Mouse (Mus musculus) forebrain, embryonic 12.5 days (tissue): ENCODE measurements at regions not wholly inside any gene's neighbourhood (a gene's known extent, or its start where the extent isn't known, plus 50 kb on each side); places are given as distances from the start of the nearest gene placed in this dataset.
A peak's percentile ranks its signal among the peaks of the same experiment; 100 is the strongest.

ENCODE experiments used
- ATAC-seq: fragments of 200-750 bp; cut with Nextera tagmentation; 2 replicates; pipeline ENCODE4 v1.8.0; 2017; ENCODE audit warnings: moderate TSS enrichment; ENCODE audit not compliant: low FRiP score
- H3K27ac ChIP-seq: fragments of 300-500 bp; sonication (generic); 2 replicates; pipeline ENCODE4 v1.5.1; 2016; ENCODE audit warnings: mild to moderate bottlenecking
- H3K27me3 ChIP-seq: fragments of 300-500 bp; sonication (generic); 2 replicates; pipeline ENCODE4 v1.6.1; 2016; ENCODE audit warnings: mild to moderate bottlenecking
- H3K36me3 ChIP-seq: fragments of 300-500 bp; sonication (generic); replicated peaks from 2 replicates; pipeline ENCODE4 v1.6.1; 2016; ENCODE audit warnings: mild to moderate bottlenecking
- H3K4me1 ChIP-seq: fragments of 300-500 bp; sonication (generic); 2 replicates; pipeline ENCODE4 v1.6.1; 2016
- H3K4me2 ChIP-seq: fragments of 300-500 bp; sonication (generic); 2 replicates; pipeline ENCODE4 v1.6.1; 2016; ENCODE audit warnings: mild to moderate bottlenecking, moderate library complexity
- H3K4me3 ChIP-seq: fragments of 300-500 bp; sonication (generic); replicated peaks from 2 replicates; pipeline ENCODE4 v1.5.1; 2016; ENCODE audit warnings: mild to moderate bottlenecking
- H3K9ac ChIP-seq: fragments of 300-500 bp; sonication (generic); 2 replicates; pipeline ENCODE4 v1.6.1; 2016; ENCODE audit warnings: mild to moderate bottlenecking
- H3K9me3 ChIP-seq: fragments of 300-500 bp; sonication (generic); 2 replicates; pipeline ENCODE4 v1.6.1; 2016
- WGBS: fragments of 180-500 bp; shearing (Covaris S2); methylation state at CpG from one replicate; pipeline ENCODE4 v1.1.7; 2016; 5-methylcytosine and 5-hydroxymethylcytosine counted together

GRCm38 (mm10) chr6:31995977-31996376 lies 54.1 kb upstream of the 1700012A03Rik start:
- WGBS, result 81% methylated on average over 7 of the region's 7 CpGs

GRCm38 (mm10) chr6:31995249-31995648 lies 54.8 kb upstream of the 1700012A03Rik start:
- H3K36me3 ChIP-seq, result no peaks in the 10 kb centered on the region
- no peak overlapping the region for H3K4me3 ChIP-seq
- no peak for ATAC-seq
- H3K27ac ChIP-seq, result no peak overlapping the region
- H3K27me3 ChIP-seq, result no peaks in the 10 kb centered on the region
- no peak overlapping the region for H3K9ac ChIP-seq
- H3K4me1 ChIP-seq, result no peaks in the 10 kb centered on the region
- no peak overlapping the region for H3K4me2 ChIP-seq
- H3K9me3 ChIP-seq, result no peaks in the 10 kb centered on the region
- 85% methylated on average over 4 of the region's 4 CpGs for WGBS

More at GRCm38 (mm10) chr6:31995977-31996376, 54.1 kb upstream of the 1700012A03Rik start:
- no peak overlapping the region for H3K9ac ChIP-seq
- H3K4me1 ChIP-seq, result no peaks in the 10 kb centered on the region
- no peak overlapping the region for H3K27ac ChIP-seq
- H3K4me3 ChIP-seq, result no peak overlapping the region
- H3K4me2 ChIP-seq, result no peak overlapping the region
- H3K36me3 ChIP-seq, result no peaks in the 10 kb centered on the region
- no peaks in the 10 kb centered on the region for H3K27me3 ChIP-seq
- ATAC-seq, result no peak
- H3K9me3 ChIP-seq, result no peaks in the 10 kb centered on the region

- Histone ChIP-seq H3K4me3 (no peak overlapping the region), H3K9ac (no peak overlapping the region), H3K27me3 (no peaks in the 10 kb centered on the region), H3K36me3 (no peaks in the 10 kb centered on the region), H3K27ac (no peak overlapping the region), H3K4me2 (no peak overlapping the region), H3K9me3 (no peaks in the 10 kb centered on the region), H3K4me1 (peaks cover 11% of the 10 kb centered on the region; the same call in 1 of the 2 replicates)
- no peak for ATAC-seq
- WGBS, result 11% methylated on average over 3 of the region's 3 CpGs
Measured at GRCm38 (mm10) chr6:31985698-31986097, 64.3 kb upstream of the 1700012A03Rik start.

- no peaks in the 10 kb centered on the region for H3K4me1 ChIP-seq
- no peak overlapping the region for H3K4me2 ChIP-seq
- 94% methylated on average over 6 of the region's 6 CpGs for WGBS
- H3K36me3 ChIP-seq, result no peaks in the 10 kb centered on the region
- H3K9ac ChIP-seq, result no peak overlapping the region
- no peak for ATAC-seq
- H3K27me3 ChIP-seq, result no peaks in the 10 kb centered on the region
- no peak overlapping the region for H3K4me3 ChIP-seq
- no peak overlapping the region for H3K27ac ChIP-seq
- no peaks in the 10 kb centered on the region for H3K9me3 ChIP-seq
Measured at GRCm38 (mm10) chr6:31976705-31977104, 73.3 kb upstream of the 1700012A03Rik start.

GRCm38 (mm10) chr6:31948063-31948481 lies 102.0 kb upstream of the 1700012A03Rik start:
- Histone ChIP-seq H3K9me3 (no peaks in the 10 kb centered on the region), H3K27me3 (no peaks in the 10 kb centered on the region), H3K9ac (no peak overlapping the region; the same call in 1 of the 2 replicates), H3K27ac (peak overlapping the region; percentile 71), H3K4me3 (no peak overlapping the region), H3K36me3 (no peaks in the 10 kb centered on the region), H3K4me2 (no peak overlapping the region), H3K4me1 (peaks cover 17% of the 10 kb centered on the region)
- 6% methylated on average over 4 of the region's 4 CpGs for WGBS
- peak; percentile 57; the same call in 1 of the 2 replicates for ATAC-seq

- Histone ChIP-seq H3K27ac (no peak overlapping the region), H3K4me3 (no peak overlapping the region), H3K36me3 (no peaks in the 10 kb centered on the region), H3K9me3 (no peaks in the 10 kb centered on the region), H3K4me2 (no peak overlapping the region), H3K27me3 (no peaks in the 10 kb centered on the region), H3K9ac (no peak overlapping the region), H3K4me1 (peaks cover 17% of the 10 kb centered on the region)
- ATAC-seq, result no peak
- 82% methylated on average over 5 of the region's 5 CpGs for whole genome bisulfite sequencing
Measured at GRCm38 (mm10) chr6:31946572-31946971, 103.5 kb upstream of the 1700012A03Rik start.

GRCm38 (mm10) chr6:31945347-31945746 lies 104.7 kb upstream of the 1700012A03Rik start:
- Histone ChIP-seq H3K36me3 (no peaks in the 10 kb centered on the region), H3K4me2 (no peak overlapping the region), H3K27me3 (no peaks in the 10 kb centered on the region), H3K9ac (no peak overlapping the region), H3K4me1 (peaks cover 17% of the 10 kb centered on the region), H3K9me3 (no peaks in the 10 kb centered on the region), H3K27ac (no peak overlapping the region), H3K4me3 (no peak overlapping the region)
- ATAC-seq, result no peak
- WGBS, result 82% methylated on average over 7 of the region's 7 CpGs

GRCm38 (mm10) chr6:31944546-31944945 lies 105.5 kb upstream of the 1700012A03Rik start:
- no peak overlapping the region for H3K4me3 ChIP-seq
- no peak overlapping the region for H3K27ac ChIP-seq
- H3K36me3 ChIP-seq, result no peaks in the 10 kb centered on the region
- H3K4me1 ChIP-seq, result peaks cover 17% of the 10 kb centered on the region
- ATAC-seq, result no peak
- H3K9me3 ChIP-seq, result no peaks in the 10 kb centered on the region
- no peak overlapping the region for H3K4me2 ChIP-seq
- no peaks in the 10 kb centered on the region for H3K27me3 ChIP-seq
- WGBS, result 93% methylated on average over 8 of the region's 8 CpGs
- H3K9ac ChIP-seq, result no peak overlapping the region

GRCm38 (mm10) chr6:31942696-31943095 lies 107.3 kb upstream of the 1700012A03Rik start:
- no peak overlapping the region for H3K27ac ChIP-seq
- no peaks in the 10 kb centered on the region for H3K36me3 ChIP-seq
- no peak overlapping the region for H3K9ac ChIP-seq
- H3K4me2 ChIP-seq, result no peak overlapping the region
- H3K4me3 ChIP-seq, result no peak overlapping the region
- peaks cover 12% of the 10 kb centered on the region for H3K4me1 ChIP-seq
- ATAC-seq, result no peak
- H3K9me3 ChIP-seq, result no peaks in the 10 kb centered on the region
- peaks cover 4% of the 10 kb centered on the region; the same call in 1 of the 2 replicates for H3K27me3 ChIP-seq
- 70% methylated on average over 4 of the region's 4 CpGs for WGBS

- Histone ChIP-seq H3K4me2 (peak overlapping the region; percentile 76), H3K4me3 (peak overlapping the region; percentile 38), H3K27ac (no peak overlapping the region), H3K27me3 (peaks cover 12% of the 10 kb centered on the region; the same call in 1 of the 2 replicates), H3K9me3 (no peaks in the 10 kb centered on the region), H3K9ac (0 out of 2 replicates have a peak overlapping the region, but pooled peaks have one; percentile 46), H3K36me3 (no peaks in the 10 kb centered on the region), H3K4me1 (peaks cover 14% of the 10 kb centered on the region)
- WGBS, result 5% methylated on average over 20 of the region's 20 CpGs
- ATAC-seq, result peak; percentile 81
Measured at GRCm38 (mm10) chr6:31938216-31938814, 111.7 kb upstream of the 1700012A03Rik start.

GRCm38 (mm10) chr6:31937146-31937545 lies 112.9 kb upstream of the 1700012A03Rik start:
- Histone ChIP-seq H3K4me2 (no peak overlapping the region), H3K27ac (no peak overlapping the region), H3K9me3 (no peaks in the 10 kb centered on the region), H3K9ac (no peak overlapping the region), H3K4me3 (no peak overlapping the region), H3K4me1 (peaks cover 17% of the 10 kb centered on the region), H3K27me3 (peaks cover 12% of the 10 kb centered on the region; the same call in 1 of the 2 replicates), H3K36me3 (no peaks in the 10 kb centered on the region)
- ATAC-seq, result no peak
- WGBS, result 92% methylated on average over 12 of the region's 12 CpGs

GRCm38 (mm10) chr6:31934826-31935225 lies 115.2 kb upstream of the 1700012A03Rik start:
- 91% methylated on average over 10 of the region's 10 CpGs for WGBS
- H3K4me2 ChIP-seq, result no peak overlapping the region
- no peak for ATAC-seq
- H3K4me1 ChIP-seq, result peaks cover 17% of the 10 kb centered on the region
- H3K27ac ChIP-seq, result no peak overlapping the region
- peaks cover 12% of the 10 kb centered on the region; the same call in 1 of the 2 replicates for H3K27me3 ChIP-seq
- no peak overlapping the region for H3K9ac ChIP-seq
- H3K36me3 ChIP-seq, result no peaks in the 10 kb centered on the region
- no peaks in the 10 kb centered on the region for H3K9me3 ChIP-seq
- H3K4me3 ChIP-seq, result no peak overlapping the region

GRCm38 (mm10) chr6:31933956-31934355 lies 116.1 kb upstream of the 1700012A03Rik start:
- Histone ChIP-seq H3K9me3 (no peaks in the 10 kb centered on the region), H3K9ac (no peak overlapping the region), H3K4me2 (no peak overlapping the region), H3K27ac (no peak overlapping the region), H3K4me3 (no peak overlapping the region), H3K27me3 (peaks cover 10% of the 10 kb centered on the region; the same call in 1 of the 2 replicates), H3K36me3 (no peaks in the 10 kb centered on the region), H3K4me1 (peaks cover 17% of the 10 kb centered on the region)
- 82% methylated on average over 8 of the region's 8 CpGs for WGBS
- no peak for ATAC-seq
